20 mouse cellular contexts compared by ENCODE assay signal in genomic region chr16:26951601-26952000, GRCm38 (mm10). TPM values are rescaled to one million over a fixed set of nuclear protein-coding genes. Genes with fewer than 3 reads are reported as not detected.
"Had no signal": no experiment of that assay in that cellular context is flagged by ENCODE, and none has a peak within 500 bp of the region (broad histone marks: within the 10 kb centered on the region; RNA-seq: fewer than 3 reads in every experiment).

No protein-coding gene starts in this region.

- H3K9ac ChIP-seq: neural tube, embryonic 13.5 days; neural tube, embryonic 15.5 days; stomach, embryonic 15.5 days had no signal

- H3K4me1 ChIP-seq: neural tube, embryonic 13.5 days; neural tube, embryonic 15.5 days; stomach, embryonic 15.5 days had no signal

- DNase-seq: retina, postnatal 1 day; right cerebral cortex, adult 18-20 months; right cerebral cortex, postnatal 14 days; right cerebral cortex, postnatal 25 days; right cerebral cortex, postnatal 4 days; spleen, adult 18-20 months; thymus, adult 18-20 months; thymus, adult 2 months; thymus, postnatal 14 days; thymus, postnatal 25 days; thymus, postnatal 36 days; thymus, postnatal 4 days had no signal

- H3K9me3 ChIP-seq: neural tube, embryonic 13.5 days; neural tube, embryonic 15.5 days; stomach, embryonic 15.5 days had no signal

- H3K27me3 ChIP-seq: neural tube, embryonic 13.5 days; neural tube, embryonic 15.5 days; stomach, embryonic 15.5 days had no signal

- H3K27ac ChIP-seq: neural tube, embryonic 13.5 days; neural tube, embryonic 15.5 days; stomach, embryonic 15.5 days; stomach, postnatal 0 days had no signal

- H3K4me3 ChIP-seq: neural tube, embryonic 13.5 days; neural tube, embryonic 15.5 days; stomach, embryonic 15.5 days had no signal

- H3K4me2 ChIP-seq: neural tube, embryonic 13.5 days; neural tube, embryonic 15.5 days; stomach, embryonic 15.5 days had no signal

- H3K36me3 ChIP-seq: neural tube, embryonic 13.5 days; neural tube, embryonic 15.5 days; stomach, embryonic 15.5 days had no signal

RNA-seq across cellular contexts. Expression of gene Gmnc, which starts 39.9 kb away (rescaled TPM):
- total RNA-seq: neutrophil, adult 5-6 weeks had no signal
- polyA plus RNA-seq: small intestine, adult 2 months; spleen, adult 2 months; thymus, postnatal 0 days had no signal
